Mouse (Mus musculus): ENCODE data around the gene Pou2af1. TPM values are rescaled to one million over a fixed set of nuclear protein-coding genes. Genes with fewer than 3 reads are reported as not detected.

Pou2af1 gene
- total RNA-seq, 2 experiments from 2014 or later, result 0.48 to 0.61 TPM

- no peak for DNase-seq
- intact Hi-C loops (cut with DNase I), result no loop called here
Measured at GRCm38 (mm10) chr9:51215949-51216348, 2.4 kb downstream of the Pou2af1 start.

- intact Hi-C loops (cut with DNase I), result no loop called here
- no peak for DNase-seq
Measured at GRCm38 (mm10) chr9:51225636-51226166, 12.2 kb downstream of the Pou2af1 start.

DNA sequence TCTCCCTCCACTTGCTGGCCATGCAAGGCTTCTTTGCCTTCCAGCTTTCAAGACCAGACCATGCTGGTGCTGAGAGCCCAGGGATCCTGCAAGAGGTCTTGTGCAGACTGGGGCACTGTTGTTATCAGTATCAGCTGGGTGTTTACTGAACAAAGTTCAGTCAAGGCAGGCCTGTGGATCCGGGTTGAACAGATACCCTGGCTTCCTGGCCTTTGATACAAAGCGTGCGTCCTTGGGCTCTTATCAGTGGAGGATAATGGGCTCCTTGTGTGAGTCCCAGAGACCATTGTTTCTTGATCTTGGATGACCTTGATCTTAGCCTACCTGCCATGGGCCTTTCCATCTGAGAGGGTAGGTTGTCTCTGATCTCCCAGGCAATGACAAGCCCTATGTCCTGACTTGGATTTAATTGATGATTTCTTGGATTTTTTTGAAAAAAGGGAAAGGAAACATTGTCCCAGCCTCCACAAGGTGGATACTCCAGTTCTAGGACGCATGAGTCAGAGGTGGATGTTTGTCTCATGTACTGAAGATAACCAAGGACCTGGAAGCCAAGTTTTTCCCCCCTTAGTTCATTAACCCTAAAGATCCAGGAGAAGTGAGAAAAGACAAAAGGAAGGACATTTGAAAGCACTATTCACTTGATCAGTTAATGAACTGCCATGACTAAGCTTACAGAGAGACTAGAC is 17.3 kb downstream of the Pou2af1 start:
- no peak for DNase-seq
- intact Hi-C loops (cut with DNase I), result no loop called here

DNA sequence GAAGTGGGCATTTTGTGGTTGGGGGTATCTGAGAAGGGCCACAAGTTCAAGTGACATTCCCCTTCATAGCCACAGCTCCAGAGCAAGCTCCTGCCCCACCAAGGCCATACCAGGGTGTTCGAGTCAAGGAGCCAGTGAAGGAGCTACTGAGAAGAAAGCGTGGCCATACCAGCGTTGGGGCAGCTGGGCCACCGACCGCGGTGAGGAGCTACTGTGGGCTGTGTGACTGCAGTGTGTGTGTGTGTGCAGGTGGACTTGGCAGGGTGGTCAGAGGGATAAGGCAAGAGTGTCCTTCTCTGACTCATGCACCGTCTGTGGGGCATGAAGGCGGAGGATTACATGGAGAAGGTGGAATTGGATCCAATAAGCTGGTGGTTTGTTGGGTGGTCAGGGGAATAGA is 18.7 kb downstream of the Pou2af1 start:
- intact Hi-C loops (cut with DNase I), result no loop called here
- DNase-seq, result no peak

GRCm38 (mm10) chr9:51238741-51239385 is 25.4 kb downstream of the Pou2af1 start:
- intact Hi-C loops (cut with DNase I), result no loop called here
- DNase-seq, result peak in 1 of 2 experiments; percentile 2

DNA sequence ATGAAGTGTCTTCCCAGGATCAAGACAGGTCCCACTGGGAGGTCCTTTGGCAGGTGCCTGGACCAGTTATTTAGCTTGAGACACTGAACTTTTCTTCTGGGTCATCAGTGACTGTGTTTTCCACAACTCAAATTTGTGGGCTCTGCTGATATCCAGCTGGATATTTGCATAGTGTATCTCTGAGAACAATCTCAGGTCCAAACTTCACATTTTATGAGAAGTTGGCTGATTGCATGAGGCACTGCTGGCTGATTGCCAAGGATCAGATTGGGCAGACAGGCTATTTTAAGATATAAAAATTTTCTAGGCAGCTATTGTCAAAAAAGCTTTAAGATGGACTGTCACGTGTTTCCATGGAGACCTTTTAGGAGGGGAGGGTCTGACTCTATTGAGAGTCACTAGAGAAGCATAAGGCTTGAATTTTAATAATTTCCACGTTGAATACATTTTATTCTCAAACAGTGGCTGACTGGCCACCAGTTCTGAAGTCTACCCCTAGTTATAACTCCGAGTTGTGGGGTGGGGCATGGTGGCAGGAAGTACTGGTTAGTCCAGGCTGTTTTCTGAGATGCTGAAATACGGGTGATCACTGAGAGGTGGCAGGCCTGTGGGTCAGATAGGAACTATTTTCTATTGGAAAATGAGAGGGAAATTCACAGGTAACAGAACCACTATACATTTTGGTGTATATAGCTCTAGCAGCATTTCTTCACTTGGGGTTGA is 43.4 kb downstream of the Pou2af1 start:
- no peak for DNase-seq
- intact Hi-C loops (cut with DNase I), result no loop called here

GRCm38 (mm10) chr9:51258426-51258825 is 44.9 kb downstream of the Pou2af1 start:
- no peak for DNase-seq

DNA sequence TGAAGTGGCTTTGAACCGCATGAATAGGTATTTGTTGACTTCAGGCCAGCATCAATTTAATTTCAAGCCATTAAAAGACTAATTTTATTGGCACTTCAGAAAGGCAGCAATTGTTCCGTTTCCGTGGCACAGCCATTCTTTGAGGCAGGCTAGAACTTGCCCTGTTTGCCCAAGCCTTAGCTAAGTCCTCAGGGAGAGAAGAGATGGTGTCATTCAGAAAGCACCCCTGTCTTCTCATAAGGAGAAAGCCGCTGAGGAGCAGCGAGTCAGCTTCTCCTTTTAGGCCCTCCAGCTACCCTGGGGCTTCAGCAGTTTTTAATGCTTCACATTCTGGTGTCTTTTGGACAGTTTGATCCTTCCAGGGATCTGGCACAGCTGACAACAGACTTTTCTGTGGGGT is 55.3 kb downstream of the Pou2af1 start:
- no peak for DNase-seq
- intact Hi-C loops (cut with DNase I), result no loop called here

More at GRCm38 (mm10) chr9:51258426-51258825, 44.9 kb downstream of the Pou2af1 start:
- intact Hi-C loops (cut with DNase I), result no loop called here

DNA sequence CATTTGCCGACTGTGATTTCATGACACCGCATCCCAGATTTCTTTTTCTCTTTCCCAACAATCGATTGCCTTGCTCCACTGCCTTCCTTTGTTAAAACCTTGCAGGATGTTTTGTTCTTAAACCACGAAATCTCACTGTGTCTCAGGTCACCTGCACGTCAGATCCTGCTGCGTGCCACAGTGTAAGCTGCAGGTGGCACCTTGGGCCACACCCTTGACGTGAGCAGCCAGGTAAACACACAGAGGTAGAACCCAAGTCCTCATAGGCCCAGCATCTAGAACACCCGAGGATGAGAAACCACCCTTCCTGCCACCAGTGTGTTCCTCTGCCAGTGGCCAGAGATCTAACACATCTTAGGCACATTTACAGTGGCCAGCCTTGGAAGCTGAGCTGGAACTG is 57.6 kb downstream of the Pou2af1 start:
- intact Hi-C loops (cut with DNase I), result no loop called here

DNA sequence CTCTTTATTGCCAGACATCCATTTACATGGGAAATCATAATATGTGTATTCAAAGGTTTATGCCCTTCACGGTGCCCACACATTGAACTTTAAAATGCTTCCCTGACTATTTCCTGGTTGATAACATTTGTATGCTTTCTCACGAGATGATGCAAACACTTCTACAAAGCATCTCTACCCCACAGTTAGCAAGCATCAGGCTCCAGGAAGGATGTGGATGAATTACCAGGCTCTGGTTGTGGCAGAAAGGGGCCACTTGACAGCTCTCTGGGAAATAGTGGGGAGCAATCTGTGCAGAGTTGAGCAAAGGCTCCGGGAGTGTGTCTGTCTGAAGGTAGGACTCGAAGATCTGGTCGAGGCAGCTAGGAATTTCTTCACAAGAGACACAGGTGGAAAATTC is 58.6 kb downstream of the Pou2af1 start:
- intact Hi-C loops (cut with DNase I), result no loop called here
- DNase-seq, result no peak

More for the DNA sequence above, 57.6 kb downstream of the Pou2af1 start:
- no peak for DNase-seq

DNA sequence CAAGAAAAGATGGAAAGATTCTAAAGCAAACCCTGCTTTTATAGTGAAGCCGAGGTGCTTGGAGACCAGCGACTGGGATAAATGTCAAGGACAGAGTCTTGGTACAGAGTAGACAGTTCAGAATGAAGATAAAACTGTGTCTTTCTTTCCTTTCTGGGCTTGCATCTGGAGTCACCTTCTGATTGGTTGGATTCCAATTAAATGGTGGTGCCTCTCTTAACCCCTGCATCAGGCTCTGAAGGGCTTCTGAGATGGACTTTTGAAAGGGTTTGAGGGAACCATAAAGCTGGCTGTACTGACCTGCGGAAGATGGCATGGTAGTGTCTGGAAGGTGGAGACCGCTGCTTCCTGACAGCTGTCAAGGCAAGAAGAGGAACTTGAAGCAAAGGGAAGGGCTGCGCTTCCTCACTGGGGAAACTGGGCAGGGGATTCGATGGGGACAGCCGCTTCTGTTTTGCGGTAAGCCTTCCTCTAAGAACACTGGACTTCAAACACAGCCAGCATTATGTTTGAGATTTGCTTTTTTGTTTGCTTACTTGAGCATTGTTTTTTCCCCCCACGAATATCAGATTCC is 60.2 kb downstream of the Pou2af1 start:
- peak in 1 of 2 experiments; percentile 9 for DNase-seq
- intact Hi-C loops (cut with DNase I), result no loop called here

- DNase-seq, result no peak
- intact Hi-C loops (cut with DNase I), result loop anchor here (5.0 kb wide), 1 partner anchor 92 kb away; no protein-coding TSS in a partner anchor
Measured at GRCm38 (mm10) chr9:51274678-51275077, 61.2 kb downstream of the Pou2af1 start.

DNA sequence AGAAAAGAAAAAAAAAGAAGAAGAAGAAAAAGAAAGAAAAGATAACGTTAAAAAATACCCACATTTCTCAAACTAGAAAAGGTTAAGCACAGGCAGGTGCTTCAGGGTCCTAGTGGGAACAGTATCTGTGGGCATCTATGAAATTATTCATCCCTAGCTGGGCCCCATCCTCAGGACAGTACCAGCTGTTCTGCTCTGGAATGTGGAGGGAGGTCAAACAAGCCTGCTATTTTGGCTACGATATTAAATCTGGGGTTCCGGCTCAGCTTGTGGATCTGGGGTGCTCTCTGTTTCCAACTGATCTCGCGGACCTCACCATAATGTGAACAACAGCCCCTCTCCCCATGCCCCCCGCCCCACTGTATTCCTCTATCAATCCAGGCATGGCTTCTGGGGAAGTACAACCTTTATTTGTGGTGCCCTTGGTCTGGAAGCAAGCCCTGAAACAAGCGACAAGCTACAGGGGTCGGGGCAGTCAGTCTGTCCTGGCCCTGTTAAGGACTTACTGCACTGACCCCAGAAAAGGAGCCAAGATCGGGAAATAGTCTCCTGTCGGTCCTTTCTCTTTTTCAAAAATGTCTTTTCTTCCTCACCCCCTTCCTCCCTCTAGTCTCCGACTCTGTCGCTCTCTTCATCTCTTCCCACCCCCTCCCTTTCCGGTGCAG is 64.5 kb downstream of the Pou2af1 start:
- intact Hi-C loops (cut with DNase I), result loop anchor here (5.0 kb wide), 1 partner anchor 96 kb away; no protein-coding TSS in a partner anchor
- peak in 1 of 2 experiments; percentile 9 for DNase-seq

GRCm38 (mm10) chr9:51278500-51279381 is 65.2 kb downstream of the Pou2af1 start, which contains the start of gene Colca2:
TSS of gene Colca2 (minus strand) at chr9:51278569.
- intact Hi-C loops (cut with DNase I), result loop anchor here (5.0 kb wide), 1 partner anchor 96 kb away; no protein-coding TSS in a partner anchor
- peak; percentile 84 to 88 for DNase-seq

- intact Hi-C loops (cut with DNase I), result no loop called here
Measured at GRCm38 (mm10) chr9:51286079-51286478, 72.6 kb downstream of the Pou2af1 start.

More at GRCm38 (mm10) chr9:51286079-51286478, 72.6 kb downstream of the Pou2af1 start:
- DNase-seq, result no peak
